Mouse (Mus musculus) limb, embryonic 12.5 days (tissue): Measurements from ENCODE around the gene Esrrg. TPM values are rescaled to one million over a fixed set of nuclear protein-coding genes. Genes with fewer than 3 reads are reported as not detected.

Experiments used
- ATAC-seq: fragments of 200-750 bp; cut with Nextera tagmentation; 2 replicates; pipeline ENCODE4 v1.8.0; 2017; ENCODE audit warnings: low read depth, moderate TSS enrichment; ENCODE audit not compliant: insufficient number of reproducible peaks, insufficient read depth, low FRiP score, low TSS enrichment
- H3K27ac ChIP-seq: fragments of 300-500 bp; sonication (generic); 2 replicates; pipeline ENCODE4 v1.5.1; 2016; ENCODE audit warnings: mild to moderate bottlenecking, moderate library complexity
- H3K27me3 ChIP-seq: fragments of 300-500 bp; sonication (generic); 2 replicates; pipeline ENCODE4 v1.6.1; 2016; ENCODE audit warnings: mild to moderate bottlenecking, moderate library complexity
- H3K36me3 ChIP-seq: fragments of 300-500 bp; sonication (generic); 2 replicates; pipeline ENCODE4 v1.6.1; 2016; ENCODE audit warnings: mild to moderate bottlenecking, moderate library complexity
- H3K4me1 ChIP-seq: fragments of 300-500 bp; sonication (generic); replicated peaks from 2 replicates; pipeline ENCODE4 v1.6.1; 2016
- H3K4me2 ChIP-seq: fragments of 300-500 bp; sonication (generic); 2 replicates; pipeline ENCODE4 v1.6.1; 2016; ENCODE audit warnings: mild to moderate bottlenecking, moderate library complexity
- H3K4me3 ChIP-seq: fragments of 300-500 bp; sonication (generic); replicated peaks from 2 replicates; pipeline ENCODE4 v1.5.1; 2016; ENCODE audit warnings: mild to moderate bottlenecking
- H3K9ac ChIP-seq: fragments of 300-500 bp; sonication (generic); replicated peaks from 2 replicates; pipeline ENCODE4 v1.6.1; 2016; ENCODE audit warnings: mild to moderate bottlenecking, moderate library complexity
- H3K9me3 ChIP-seq: fragments of 300-500 bp; sonication (generic); 2 replicates; pipeline ENCODE4 v1.6.1; 2016; ENCODE audit warnings: mild to moderate bottlenecking, moderate library complexity
- WGBS: fragments of 180-500 bp; shearing (Covaris S2); methylation state at CpG from one replicate; pipeline ENCODE4 v1.1.7; 2016; 5-methylcytosine and 5-hydroxymethylcytosine counted together
- polyA plus RNA-seq: library from polyadenylated mRNA; unstranded; fragments of >200 nt; fragmentation: Nextera tagmentation; extraction: Ambion mirVana; gene quantifications from 2 replicates; pipeline ENCODE4 v1.2.1, GENCODE M21; 2016

Esrrg gene
- polyA plus RNA-seq, 1 experiment from 2014 or later: 1.9 TPM

DNA sequence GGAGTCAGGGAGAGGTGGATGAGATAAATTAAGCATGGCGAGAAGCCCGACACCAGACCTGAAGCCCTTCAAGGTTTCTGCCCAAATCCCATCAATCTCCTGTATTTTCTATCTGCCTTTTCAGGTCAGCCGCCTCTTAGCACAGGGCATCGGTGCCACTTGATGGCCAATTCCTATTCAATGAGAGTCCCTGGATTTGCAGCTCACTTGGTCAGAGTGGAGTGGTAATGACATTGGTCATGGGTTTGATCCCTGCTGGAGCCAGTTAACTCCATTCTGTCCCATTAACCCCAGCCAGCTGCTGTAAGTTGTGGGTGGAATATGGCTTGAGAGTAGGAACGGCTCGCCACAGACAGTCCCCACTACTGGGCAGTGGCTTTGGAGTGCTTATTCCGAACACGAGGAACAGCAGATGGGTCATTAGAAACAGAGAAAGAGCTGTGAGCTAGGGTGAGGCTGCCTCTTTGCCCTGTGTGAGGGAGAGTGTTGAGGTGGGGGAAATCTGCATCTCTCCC, 101.9 kb downstream of the Esrrg start:
- Histone ChIP-seq H3K4me2 (no peak overlapping the region), H3K27ac (no peak overlapping the region), H3K9me3 (no peaks in the 10 kb centered on the region), H3K36me3 (no peaks in the 10 kb centered on the region), H3K4me3 (no peak overlapping the region), H3K4me1 (peaks cover 7% of the 10 kb centered on the region), H3K9ac (no peak overlapping the region), H3K27me3 (no peaks in the 10 kb centered on the region)
- WGBS: 83% methylated on average over 8 of the region's 8 CpGs
- ATAC-seq: no peak

DNA sequence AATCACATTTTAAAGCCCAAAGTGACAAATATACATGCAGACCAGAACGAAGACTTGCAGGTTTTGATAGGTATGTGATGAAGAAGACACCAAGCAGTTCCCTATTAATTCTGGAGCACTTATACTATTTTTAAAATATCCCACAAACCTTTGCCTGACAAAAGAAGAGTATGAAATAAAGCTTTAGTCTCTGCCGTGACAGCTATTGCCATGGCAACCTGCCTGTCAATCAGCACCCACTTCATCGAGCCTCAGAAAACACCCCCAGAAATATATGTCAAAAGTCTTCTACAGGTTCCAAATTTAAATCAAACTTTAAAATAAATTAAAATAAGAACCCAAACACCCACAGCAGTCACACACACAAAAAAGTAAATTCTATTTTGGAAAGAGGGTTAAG, 112.4 kb downstream of the Esrrg start:
- no peak overlapping the region for H3K4me2 ChIP-seq
- 87% methylated on average over 3 of the region's 3 CpGs for WGBS
- H3K4me1 ChIP-seq: no peaks in the 10 kb centered on the region
- H3K36me3 ChIP-seq: no peaks in the 10 kb centered on the region
- H3K27ac ChIP-seq: no peak overlapping the region
- H3K27me3 ChIP-seq: no peaks in the 10 kb centered on the region
- H3K9me3 ChIP-seq: no peaks in the 10 kb centered on the region
- no peak overlapping the region for H3K9ac ChIP-seq
- H3K4me3 ChIP-seq: no peak overlapping the region
- no peak for ATAC-seq

DNA sequence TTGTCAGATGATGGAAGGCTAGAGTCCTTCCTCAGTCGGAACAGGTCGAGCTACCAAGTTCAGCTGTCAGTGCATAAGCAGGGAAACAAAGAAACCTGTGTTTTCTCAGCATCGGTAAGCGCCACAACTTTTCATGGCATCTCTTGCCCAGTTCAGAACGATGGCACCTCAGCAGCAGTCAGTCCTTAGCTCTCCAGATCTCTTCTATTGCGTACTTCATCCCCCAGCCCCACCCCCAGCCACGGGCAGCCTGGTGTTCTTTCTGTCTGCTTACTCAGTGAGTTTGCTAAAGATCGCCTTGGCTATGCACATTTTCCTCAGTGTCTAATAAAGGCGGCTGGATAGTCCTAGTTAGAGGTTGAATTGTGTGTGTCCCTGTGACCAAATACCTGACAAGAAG, 113.4 kb downstream of the Esrrg start:
- no peak overlapping the region for H3K27ac ChIP-seq

DNA sequence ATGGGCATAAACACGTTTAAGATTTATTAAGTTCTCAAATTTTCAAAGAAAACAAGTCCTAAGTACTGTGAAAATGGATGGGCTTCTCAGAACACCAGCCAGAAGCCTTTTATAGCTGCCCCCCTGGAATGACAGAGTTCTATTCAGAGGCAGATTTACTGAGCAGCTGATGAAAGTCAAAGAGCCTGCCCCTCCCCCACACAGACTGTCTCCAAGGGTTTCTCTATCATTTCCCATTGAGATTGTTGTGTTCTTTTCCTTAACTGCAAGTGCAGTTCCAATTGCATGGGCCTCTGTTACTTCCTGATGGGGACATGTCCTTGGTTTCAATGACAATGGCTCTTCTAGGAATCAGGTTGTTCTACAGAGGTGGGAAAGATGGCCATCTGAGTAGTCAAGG, 116.1 kb downstream of the Esrrg start:
- no peak overlapping the region for H3K27ac ChIP-seq
- 31% methylated on average over 1 of the region's 1 CpGs for WGBS
- H3K9me3 ChIP-seq: no peaks in the 10 kb centered on the region
- no peak overlapping the region for H3K4me3 ChIP-seq
- H3K4me2 ChIP-seq: no peak overlapping the region
- H3K36me3 ChIP-seq: no peaks in the 10 kb centered on the region
- no peak overlapping the region for H3K9ac ChIP-seq
- no peak for ATAC-seq
- H3K4me1 ChIP-seq: no peaks in the 10 kb centered on the region
- no peaks in the 10 kb centered on the region for H3K27me3 ChIP-seq

More for the DNA sequence above, 113.4 kb downstream of the Esrrg start:
- 65% methylated on average over 9 of the region's 9 CpGs for WGBS
- no peak overlapping the region for H3K4me2 ChIP-seq
- no peaks in the 10 kb centered on the region for H3K27me3 ChIP-seq
- H3K4me3 ChIP-seq: no peak overlapping the region
- H3K9ac ChIP-seq: no peak overlapping the region
- H3K9me3 ChIP-seq: no peaks in the 10 kb centered on the region
- no peaks in the 10 kb centered on the region for H3K36me3 ChIP-seq
- no peaks in the 10 kb centered on the region for H3K4me1 ChIP-seq
- no peak for ATAC-seq

DNA sequence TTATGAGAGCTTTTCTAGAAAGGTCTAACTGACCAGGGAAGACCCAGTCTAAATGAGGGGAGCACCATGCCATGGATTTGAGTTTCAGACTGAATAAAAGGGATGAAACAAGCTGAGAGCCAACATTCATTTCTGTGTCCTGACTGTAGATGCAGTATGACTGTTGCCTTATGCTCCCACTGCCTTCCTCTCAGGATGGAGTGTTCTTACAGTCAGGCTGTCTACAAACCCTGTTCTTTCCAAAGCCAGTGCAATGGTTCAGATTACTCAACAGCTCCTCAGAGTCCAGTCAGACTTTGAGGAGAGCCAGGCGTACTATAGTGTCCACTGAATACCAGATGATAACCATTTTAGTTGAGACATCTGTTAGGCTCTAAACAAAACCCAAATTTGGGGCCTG, 116.8 kb downstream of the Esrrg start:
- H3K9ac ChIP-seq: no peak overlapping the region

DNA sequence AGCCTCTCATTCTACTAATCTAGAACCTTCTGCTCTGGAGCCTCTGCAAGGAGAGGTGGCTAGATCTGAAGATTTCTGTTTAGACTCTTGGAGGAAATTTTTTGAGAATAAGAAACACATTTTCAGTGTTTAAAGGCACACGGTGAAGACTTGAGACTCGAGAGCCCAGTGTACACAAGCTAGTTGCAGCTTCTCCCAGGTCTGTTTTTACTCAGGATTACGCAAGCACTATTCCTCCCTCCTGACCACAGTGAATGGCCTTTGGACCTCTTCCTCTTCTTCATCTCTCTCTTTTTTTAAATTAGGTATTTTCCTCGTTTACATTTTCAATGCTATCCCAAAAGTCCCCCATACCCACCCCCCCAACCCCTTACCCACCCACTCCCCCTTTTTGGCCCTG, 122.6 kb downstream of the Esrrg start:
- no peak overlapping the region for H3K27ac ChIP-seq
- no peaks in the 10 kb centered on the region for H3K9me3 ChIP-seq
- no peaks in the 10 kb centered on the region for H3K4me1 ChIP-seq
- no peak overlapping the region for H3K4me2 ChIP-seq
- H3K27me3 ChIP-seq: no peaks in the 10 kb centered on the region
- H3K9ac ChIP-seq: no peak overlapping the region
- no peaks in the 10 kb centered on the region for H3K36me3 ChIP-seq
- WGBS: 85% methylated on average over 4 of the region's 4 CpGs
- no peak overlapping the region for H3K4me3 ChIP-seq
- ATAC-seq: no peak

More for the DNA sequence above, 116.8 kb downstream of the Esrrg start:
- Histone ChIP-seq H3K9me3 (no peaks in the 10 kb centered on the region), H3K27me3 (no peaks in the 10 kb centered on the region), H3K4me3 (no peak overlapping the region), H3K36me3 (no peaks in the 10 kb centered on the region), H3K27ac (no peak overlapping the region), H3K4me1 (no peaks in the 10 kb centered on the region), H3K4me2 (no peak overlapping the region)
- ATAC-seq: no peak
- 74% methylated on average over 1 of the region's 1 CpGs for WGBS

DNA sequence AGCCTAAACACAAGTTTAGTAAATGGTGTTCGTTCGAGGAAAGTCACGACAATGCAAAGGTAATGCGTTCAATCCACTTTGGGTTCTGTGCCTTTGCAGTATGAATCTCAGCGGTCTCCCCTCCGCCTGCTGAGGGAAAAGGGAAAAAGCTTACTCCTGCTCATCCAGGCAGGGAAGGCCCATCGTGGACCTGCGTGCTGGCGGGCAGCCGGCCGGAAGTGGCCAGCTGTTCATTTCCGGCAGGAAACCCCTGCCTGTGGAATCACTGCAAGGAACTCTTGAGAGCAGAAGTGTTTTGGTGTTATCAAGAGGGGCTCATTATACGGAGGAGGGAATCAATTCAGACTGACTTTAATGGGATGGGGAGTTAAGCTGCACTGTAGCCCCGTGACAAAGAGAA, 127.9 kb downstream of the Esrrg start:
- WGBS: 46% methylated on average over 14 of the region's 14 CpGs
- Histone ChIP-seq H3K4me2 (no peak overlapping the region), H3K4me1 (peaks cover 12% of the 10 kb centered on the region; the same call in 1 of the 2 replicates), H3K27ac (no peak overlapping the region), H3K4me3 (no peak overlapping the region), H3K9me3 (no peaks in the 10 kb centered on the region), H3K27me3 (no peaks in the 10 kb centered on the region), H3K9ac (no peak overlapping the region), H3K36me3 (no peaks in the 10 kb centered on the region)
- ATAC-seq: no peak

DNA sequence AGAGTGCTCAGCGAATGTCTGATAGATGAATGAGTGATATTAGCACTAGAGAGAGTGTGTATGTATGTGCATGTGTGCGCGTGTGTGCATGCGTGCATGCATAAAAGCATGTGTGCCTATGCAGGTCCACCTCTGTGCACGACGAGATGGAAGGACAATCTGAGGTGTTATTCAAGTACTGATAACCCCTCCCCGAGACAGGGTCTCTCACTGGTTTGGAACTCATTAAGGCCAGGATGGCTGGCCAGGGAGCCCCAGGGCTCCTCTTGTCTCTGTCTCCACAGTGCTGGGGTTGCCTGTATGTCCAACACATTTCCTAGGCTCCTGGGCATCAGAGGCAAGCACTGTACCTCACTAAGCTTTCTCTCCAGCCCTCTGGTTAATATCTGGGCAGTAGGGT, 128.7 kb downstream of the Esrrg start:
- H3K27ac ChIP-seq: no peak overlapping the region
- ATAC-seq: no peak
- peaks cover 12% of the 10 kb centered on the region; the same call in 1 of the 2 replicates for H3K4me1 ChIP-seq
- no peak overlapping the region for H3K4me3 ChIP-seq
- 88% methylated on average over 7 of the region's 7 CpGs for WGBS
- no peaks in the 10 kb centered on the region for H3K36me3 ChIP-seq
- no peaks in the 10 kb centered on the region for H3K9me3 ChIP-seq
- no peak overlapping the region for H3K4me2 ChIP-seq
- no peaks in the 10 kb centered on the region for H3K27me3 ChIP-seq
- no peak overlapping the region; the same call in 1 of the 2 replicates for H3K9ac ChIP-seq

DNA sequence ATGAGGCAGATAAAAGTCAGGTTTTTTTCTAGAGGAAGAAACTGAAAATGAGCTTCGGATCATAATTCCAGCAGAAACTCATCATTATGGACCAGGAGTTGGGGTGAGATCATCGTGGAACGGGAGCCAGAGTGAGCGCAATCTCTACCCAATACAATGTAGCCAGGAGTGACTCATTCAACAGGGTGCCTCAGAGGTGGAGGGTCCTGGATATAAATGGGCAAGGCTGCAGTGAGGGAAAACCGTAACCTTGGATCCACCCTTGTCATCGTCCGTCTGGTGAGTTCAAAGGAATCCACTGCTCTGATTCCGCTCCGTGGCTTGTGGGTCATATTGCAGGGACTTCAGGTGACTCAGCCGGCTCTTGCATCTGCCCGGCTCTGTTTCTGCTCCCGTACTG, 131.9 kb downstream of the Esrrg start:
- Histone ChIP-seq H3K36me3 (no peaks in the 10 kb centered on the region), H3K4me3 (no peak overlapping the region), H3K4me2 (no peak overlapping the region), H3K27me3 (no peaks in the 10 kb centered on the region; the same call in 1 of the 2 replicates), H3K27ac (no peak overlapping the region), H3K4me1 (peaks cover 12% of the 10 kb centered on the region; the same call in 1 of the 2 replicates), H3K9ac (no peak overlapping the region), H3K9me3 (peaks cover under 1% of the 10 kb centered on the region; the same call in 1 of the 2 replicates)
- 80% methylated on average over 12 of the region's 12 CpGs for WGBS
- ATAC-seq: no peak

DNA sequence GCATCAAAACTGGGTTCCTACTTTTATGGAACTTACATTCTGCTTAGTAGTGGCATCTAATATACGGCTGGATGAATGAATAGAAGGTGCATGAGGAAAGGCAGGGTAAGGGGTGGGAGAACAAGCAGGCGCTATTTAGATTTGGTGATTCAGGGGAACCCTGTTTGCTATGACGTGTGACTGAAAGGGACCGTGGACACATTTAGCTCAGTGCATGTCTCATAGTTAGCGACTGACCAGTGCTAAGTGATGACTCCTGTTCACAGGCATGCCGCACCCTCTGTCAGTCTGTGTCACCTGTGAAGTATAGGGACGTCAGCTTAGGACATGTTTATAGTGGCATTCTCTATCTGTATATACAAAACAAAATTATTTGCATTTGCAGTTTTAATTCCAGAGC, 132.7 kb downstream of the Esrrg start:
- 92% methylated on average over 7 of the region's 7 CpGs for WGBS
- peaks cover 11% of the 10 kb centered on the region; the same call in 1 of the 2 replicates for H3K4me1 ChIP-seq

DNA sequence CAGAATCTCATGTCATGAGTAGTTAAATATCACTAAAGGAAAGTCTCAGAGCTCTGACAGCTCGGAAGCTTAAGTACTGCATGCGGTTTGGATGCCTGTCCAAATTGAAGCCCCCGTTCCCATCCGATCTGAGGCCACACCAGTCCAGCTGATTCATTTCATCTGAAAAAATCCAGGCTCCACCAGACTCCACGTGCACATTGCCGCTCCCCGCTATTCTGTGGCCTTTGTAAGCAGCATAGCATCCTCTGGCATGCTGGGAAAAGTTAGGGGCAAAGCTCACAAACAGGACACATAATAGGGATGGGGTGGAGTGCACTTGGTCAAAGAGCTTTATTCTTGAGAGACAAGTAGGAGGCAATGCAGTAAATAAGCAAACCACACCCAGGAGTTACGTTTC, 133.5 kb downstream of the Esrrg start:
- H3K9ac ChIP-seq: no peak overlapping the region
- H3K4me2 ChIP-seq: no peak overlapping the region
- no peak overlapping the region for H3K27ac ChIP-seq
- 75% methylated on average over 8 of the region's 8 CpGs for WGBS
- peaks cover 3% of the 10 kb centered on the region; the same call in 1 of the 2 replicates for H3K9me3 ChIP-seq
- H3K36me3 ChIP-seq: no peaks in the 10 kb centered on the region
- H3K4me3 ChIP-seq: no peak overlapping the region
- no peak for ATAC-seq
- peaks cover 4% of the 10 kb centered on the region; the same call in 1 of the 2 replicates for H3K4me1 ChIP-seq
- H3K27me3 ChIP-seq: no peaks in the 10 kb centered on the region; the same call in 1 of the 2 replicates

More for the DNA sequence above, 132.7 kb downstream of the Esrrg start:
- H3K9me3 ChIP-seq: peaks cover 3% of the 10 kb centered on the region; the same call in 1 of the 2 replicates
- no peak for ATAC-seq
- H3K9ac ChIP-seq: no peak overlapping the region
- H3K36me3 ChIP-seq: no peaks in the 10 kb centered on the region
- H3K27me3 ChIP-seq: no peaks in the 10 kb centered on the region; the same call in 1 of the 2 replicates
- H3K4me2 ChIP-seq: no peak overlapping the region
- no peak overlapping the region for H3K27ac ChIP-seq
- no peak overlapping the region for H3K4me3 ChIP-seq

DNA sequence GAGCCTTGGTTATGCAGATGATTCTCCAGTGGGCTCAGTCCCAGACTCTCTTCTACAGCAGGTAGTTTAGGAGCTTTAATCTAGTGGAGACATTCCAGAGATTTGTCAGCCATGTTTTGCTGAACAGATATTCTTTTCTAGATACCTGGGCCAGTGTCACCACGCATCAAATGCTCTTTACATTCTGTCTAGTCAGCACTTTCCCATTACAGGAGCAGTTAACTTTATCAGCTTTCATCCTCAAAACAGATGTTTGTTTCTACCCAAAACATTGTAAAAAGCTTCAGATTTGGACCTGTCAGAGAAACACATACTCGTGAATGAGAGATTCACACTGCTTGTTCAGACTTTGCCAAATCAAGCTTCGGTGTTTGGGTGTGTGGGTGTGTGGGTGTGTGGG, 140.7 kb downstream of the Esrrg start:
- Histone ChIP-seq H3K9ac (no peak overlapping the region), H3K4me1 (no peaks in the 10 kb centered on the region), H3K27me3 (no peaks in the 10 kb centered on the region), H3K4me3 (no peak overlapping the region), H3K9me3 (peaks cover 3% of the 10 kb centered on the region; the same call in 1 of the 2 replicates), H3K36me3 (no peaks in the 10 kb centered on the region), H3K27ac (no peak overlapping the region), H3K4me2 (no peak overlapping the region)
- 77% methylated on average over 3 of the region's 3 CpGs for WGBS
- no peak for ATAC-seq
